Mouse (Mus musculus) frontal cortex, postnatal 36 days (tissue): ENCODE results near the gene Thnsl1.
"Not testable (repeated sequence)": the region's sequence is repeated elsewhere in the genome, so short reads cannot be mapped to it uniquely, and the experiment has no call there.

ENCODE experiments used
- DNase-seq, 2 experiments: peaks; one replicate each; pipeline ENCODE4 v3.0.0; 2022; ENCODE audit warnings: low spot score in 2 of 2

Thnsl1 gene

DNA sequence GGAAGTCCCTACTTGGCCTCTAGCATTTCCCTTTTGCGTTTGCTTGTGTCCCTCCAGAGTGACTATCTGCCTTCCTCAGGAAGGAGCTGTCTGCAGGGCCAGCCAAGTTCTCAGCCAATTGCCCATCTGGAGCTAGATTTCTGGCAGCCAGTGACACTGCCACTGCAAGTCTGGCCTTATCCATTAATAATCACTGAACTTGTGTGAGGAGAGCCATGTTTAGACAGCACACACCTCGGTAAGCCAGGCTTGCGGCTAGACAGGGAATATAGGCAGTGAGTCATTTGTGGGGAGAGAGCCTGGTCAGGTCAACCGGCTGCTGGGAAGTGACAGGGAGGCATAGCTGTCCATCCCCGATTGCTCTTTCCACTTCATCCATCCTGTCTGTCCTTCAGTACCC is 31.3 kb downstream of the Thnsl1 start:
- DNase-seq, result no peak

GRCm38 (mm10) chr2:21244104-21244503 is 38.6 kb downstream of the Thnsl1 start:
- not testable (repeated sequence) for DNase-seq

- no peak for DNase-seq
These were observed 39.5 kb downstream of the Thnsl1 start for GRCm38 (mm10) chr2:21244986-21245385.

DNA sequence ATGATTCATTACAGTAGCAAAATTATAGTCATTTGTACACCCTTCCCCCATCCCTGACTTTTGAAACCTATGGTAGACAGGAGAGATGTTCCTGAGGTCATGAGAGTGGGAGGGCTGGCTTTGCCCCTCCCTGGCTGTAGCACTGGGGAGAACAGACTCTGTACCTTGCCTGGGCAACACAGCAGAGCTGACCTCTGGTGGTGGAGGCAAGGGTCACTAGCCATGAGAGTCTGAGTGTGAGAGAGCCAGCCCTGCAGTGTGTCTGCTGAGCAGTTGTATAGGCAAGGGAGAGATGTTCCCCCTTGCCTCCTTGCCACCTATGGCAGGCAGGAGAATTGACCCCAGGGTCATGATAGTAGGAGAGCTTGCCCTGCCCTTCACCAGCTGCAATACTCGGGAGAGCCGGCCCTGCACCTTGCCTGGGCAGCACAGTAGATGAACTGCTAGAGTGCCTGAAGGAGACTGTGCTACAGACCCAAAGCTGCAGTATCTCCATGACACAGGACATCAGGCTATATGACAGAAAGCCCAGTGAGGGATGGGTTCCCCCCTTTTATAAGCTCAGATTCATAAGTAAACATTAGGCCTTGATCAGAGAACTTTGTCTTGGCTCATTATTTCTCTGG is 40.1 kb downstream of the Thnsl1 start:
- DNase-seq, result no peak

- no peak for DNase-seq
These were observed 48.1 kb downstream of the Thnsl1 start for GRCm38 (mm10) chr2:21253644-21254043.

- DNase-seq, result no peak
These were observed 48.8 kb downstream of the Thnsl1 start for GRCm38 (mm10) chr2:21254308-21254707.

DNA sequence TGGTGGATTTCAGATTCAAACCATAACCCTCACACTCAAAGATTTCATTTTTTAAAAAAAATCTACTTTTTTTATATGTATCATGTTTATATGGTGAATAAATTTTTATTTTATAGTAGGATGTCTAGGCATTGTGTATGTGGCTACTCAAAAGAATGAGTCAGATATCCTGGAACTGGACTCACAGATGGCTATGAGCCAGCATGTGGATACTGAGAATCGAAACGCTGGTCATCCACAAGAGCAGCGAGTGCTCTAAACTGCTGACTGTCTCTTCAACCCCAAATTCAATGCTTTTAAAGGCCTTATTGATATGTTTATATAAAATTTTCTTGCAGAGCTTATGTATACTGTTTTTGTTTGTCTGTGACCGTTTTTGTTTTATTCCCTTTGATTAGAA is 52.8 kb downstream of the Thnsl1 start:
- DNase-seq, result no peak

GRCm38 (mm10) chr2:21259081-21259480 is 53.6 kb downstream of the Thnsl1 start:
- no peak for DNase-seq

DNA sequence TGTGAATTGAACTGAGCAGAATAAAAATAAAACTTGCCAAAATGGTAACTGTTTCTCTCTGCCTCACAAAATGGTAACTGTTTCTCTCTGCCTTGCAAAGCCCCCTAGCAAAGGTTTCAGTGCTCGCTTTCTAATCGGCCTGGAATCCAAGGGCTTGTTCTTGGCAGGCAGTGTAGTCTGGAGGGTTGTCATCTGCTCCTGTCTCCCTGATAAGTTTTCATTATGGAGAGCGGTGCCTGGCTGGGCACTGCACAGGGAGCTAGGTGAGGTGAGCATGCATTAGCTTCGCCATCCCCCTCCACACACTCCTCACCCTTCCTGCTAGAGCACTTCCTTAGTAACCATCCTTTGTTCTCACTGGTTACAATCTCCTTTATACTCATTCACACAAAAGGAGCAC is 54.5 kb downstream of the Thnsl1 start:
- DNase-seq, result no peak

- DNase-seq, result peak; percentile 33 to 56
These were observed 56.0 kb downstream of the Thnsl1 start for GRCm38 (mm10) chr2:21261370-21262006.

DNA sequence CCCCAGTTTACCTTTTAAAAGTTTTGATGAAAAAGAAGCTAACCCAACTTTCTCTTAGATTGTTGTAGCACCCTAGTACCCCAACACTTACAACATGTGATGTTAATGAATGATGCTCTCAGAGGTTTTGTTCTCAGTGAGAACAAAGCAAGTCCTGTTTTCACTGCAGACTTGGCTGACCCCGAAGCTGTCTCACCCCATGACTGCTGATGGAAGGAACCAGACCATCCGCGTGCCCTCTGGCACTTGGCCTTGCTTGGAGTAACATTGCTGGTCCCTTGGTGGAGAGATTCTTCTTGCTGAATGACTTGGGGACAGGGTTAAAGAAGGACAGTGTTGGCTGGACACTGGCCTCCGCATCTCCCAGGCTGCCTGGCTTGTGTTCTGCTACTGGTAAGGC is 58.5 kb downstream of the Thnsl1 start:
- no peak for DNase-seq
